Mouse (Mus musculus): ENCODE measurements around the gene Nup160. TPM values are rescaled to one million over a fixed set of nuclear protein-coding genes. Genes with fewer than 3 reads are reported as not detected.

Nup160 gene
- total RNA-seq (2014; rRNA removed): 21.6 and 22.9 TPM in 2 replicates
- polyA plus RNA-seq (2015; fragmentation: Nextera tagmentation; extraction: Ambion mirVana): 6.2 and 10.9 TPM in 2 replicates

GRCm38 (mm10) chr2:90677007-90677406 is at the start of gene Nup160:
Gene Nup160 (plus strand): TSS chr2:90677215.
- H3K9ac ChIP-seq: no peak within 1 kb of the TSS
- H3K4me2 ChIP-seq (ENCODE audit: low read depth): no peak within 1 kb of the TSS
- H3K4me1 ChIP-seq (ENCODE audit: insufficient read depth): peaks cover 8% of the 10 kb centered on the region; the same call in 1 of the 2 replicates
- 70% methylated on average over 8 of the region's 8 CpGs for WGBS
- H3K9me3 ChIP-seq (ENCODE audit: low read length): no peaks in the 10 kb centered on the region
- ATAC-seq: no peak
- no peak for DNase-seq
- no peak within 1 kb of the TSS for H3K27ac ChIP-seq (ENCODE audit: low read depth, low read length)
- no peaks in the 10 kb centered on the region for H3K27me3 ChIP-seq (ENCODE audit: insufficient read depth, low read length)
- TF ChIP-seq CTCF (IDR thresholded peaks at IDR 0.05; ENCODE audit: low read depth): no peak
- no peaks in the 10 kb centered on the region for H3K36me3 ChIP-seq (ENCODE audit: insufficient read depth)
- H3K4me3 ChIP-seq (ENCODE audit: low read depth, low read length): no peak within 1 kb of the TSS

GRCm38 (mm10) chr2:90628261-90628660 is 48.8 kb upstream of the Nup160 start:
- H3K27me3 ChIP-seq (ENCODE audit: insufficient read depth, low read length): no peaks in the 10 kb centered on the region
- ATAC-seq: no peak
- no peak for TF ChIP-seq CTCF (IDR thresholded peaks at IDR 0.05; ENCODE audit: low read depth)

GRCm38 (mm10) chr2:90629552-90629951 is 47.5 kb upstream of the Nup160 start:
- TF ChIP-seq CTCF (IDR thresholded peaks at IDR 0.05; ENCODE audit: low read depth): no peak
- H3K9ac ChIP-seq: no peak overlapping the region
- H3K9me3 ChIP-seq (ENCODE audit: low read length): no peaks in the 10 kb centered on the region
- no peak overlapping the region for H3K4me2 ChIP-seq (ENCODE audit: low read depth)
- H3K36me3 ChIP-seq (ENCODE audit: insufficient read depth): no peaks in the 10 kb centered on the region
- 65% methylated on average over 2 of the region's 2 CpGs for WGBS
- no peak overlapping the region for H3K4me3 ChIP-seq (ENCODE audit: low read depth, low read length)
- DNase-seq: no peak
- H3K4me1 ChIP-seq (ENCODE audit: insufficient read depth): no peaks in the 10 kb centered on the region
- ATAC-seq: no peak
- no peak overlapping the region for H3K27ac ChIP-seq (ENCODE audit: low read depth, low read length)
- no peaks in the 10 kb centered on the region for H3K27me3 ChIP-seq (ENCODE audit: insufficient read depth, low read length)

More at GRCm38 (mm10) chr2:90628261-90628660, 48.8 kb upstream of the Nup160 start:
- Histone ChIP-seq H3K9me3 (ENCODE audit: low read length) (no peaks in the 10 kb centered on the region), H3K4me1 (ENCODE audit: insufficient read depth) (no peaks in the 10 kb centered on the region), H3K9ac (no peak overlapping the region), H3K27ac (ENCODE audit: low read depth, low read length) (no peak overlapping the region), H3K4me2 (ENCODE audit: low read depth) (no peak overlapping the region), H3K36me3 (ENCODE audit: insufficient read depth) (no peaks in the 10 kb centered on the region), H3K4me3 (ENCODE audit: low read depth, low read length) (no peak overlapping the region)
- 91% methylated on average over 5 of the region's 5 CpGs for WGBS
- no peak for DNase-seq

GRCm38 (mm10) chr2:90631938-90632733 is 44.9 kb upstream of the Nup160 start:
- no peak overlapping the region for H3K9ac ChIP-seq
- H3K4me3 ChIP-seq (ENCODE audit: low read depth, low read length): no peak overlapping the region
- 74% methylated on average over 16 of the region's 16 CpGs for WGBS
- TF ChIP-seq CTCF (IDR thresholded peaks at IDR 0.05; ENCODE audit: low read depth): no peak
- no peaks in the 10 kb centered on the region for H3K4me1 ChIP-seq (ENCODE audit: insufficient read depth)
- DNase-seq: no peak
- H3K36me3 ChIP-seq (ENCODE audit: insufficient read depth): no peaks in the 10 kb centered on the region
- H3K27me3 ChIP-seq (ENCODE audit: insufficient read depth, low read length): no peaks in the 10 kb centered on the region
- H3K9me3 ChIP-seq (ENCODE audit: low read length): no peaks in the 10 kb centered on the region
- ATAC-seq: peak; percentile 27; the same call in 1 of the 2 replicates
- H3K4me2 ChIP-seq (ENCODE audit: low read depth): no peak overlapping the region
- no peak overlapping the region for H3K27ac ChIP-seq (ENCODE audit: low read depth, low read length)

GRCm38 (mm10) chr2:90634671-90635070 is 42.3 kb upstream of the Nup160 start:
- no peaks in the 10 kb centered on the region for H3K36me3 ChIP-seq (ENCODE audit: insufficient read depth)
- no peak overlapping the region for H3K27ac ChIP-seq (ENCODE audit: low read depth, low read length)
- H3K9me3 ChIP-seq (ENCODE audit: low read length): no peaks in the 10 kb centered on the region
- no peaks in the 10 kb centered on the region for H3K4me1 ChIP-seq (ENCODE audit: insufficient read depth)
- TF ChIP-seq CTCF (IDR thresholded peaks at IDR 0.05; ENCODE audit: low read depth): no peak
- no peak overlapping the region for H3K4me2 ChIP-seq (ENCODE audit: low read depth)
- H3K27me3 ChIP-seq (ENCODE audit: insufficient read depth, low read length): no peaks in the 10 kb centered on the region
- no peak overlapping the region for H3K9ac ChIP-seq
- no peak for ATAC-seq
- H3K4me3 ChIP-seq (ENCODE audit: low read depth, low read length): no peak overlapping the region
- no peak for DNase-seq

- H3K4me2 ChIP-seq (ENCODE audit: low read depth): no peak overlapping the region
- H3K9me3 ChIP-seq (ENCODE audit: low read length): no peaks in the 10 kb centered on the region
- H3K36me3 ChIP-seq (ENCODE audit: insufficient read depth): no peaks in the 10 kb centered on the region
- TF ChIP-seq CTCF (IDR thresholded peaks at IDR 0.05; ENCODE audit: low read depth): no peak
- DNase-seq (no peak), ATAC-seq (no peak)
- no peak overlapping the region for H3K27ac ChIP-seq (ENCODE audit: low read depth, low read length)
- H3K4me3 ChIP-seq (ENCODE audit: low read depth, low read length): no peak overlapping the region
- H3K9ac ChIP-seq: no peak overlapping the region
- no peaks in the 10 kb centered on the region for H3K4me1 ChIP-seq (ENCODE audit: insufficient read depth)
- H3K27me3 ChIP-seq (ENCODE audit: insufficient read depth, low read length): no peaks in the 10 kb centered on the region
- 68% methylated on average over 7 of the region's 7 CpGs for WGBS
Measured at GRCm38 (mm10) chr2:90635085-90635723, 41.8 kb upstream of the Nup160 start.

GRCm38 (mm10) chr2:90636853-90637252 is 40.2 kb upstream of the Nup160 start:
- Histone ChIP-seq H3K4me3 (ENCODE audit: low read depth, low read length) (no peak overlapping the region), H3K4me1 (ENCODE audit: insufficient read depth) (no peaks in the 10 kb centered on the region), H3K9ac (no peak overlapping the region), H3K27me3 (ENCODE audit: insufficient read depth, low read length) (no peaks in the 10 kb centered on the region), H3K27ac (ENCODE audit: low read depth, low read length) (no peak overlapping the region), H3K36me3 (ENCODE audit: insufficient read depth) (no peaks in the 10 kb centered on the region), H3K4me2 (ENCODE audit: low read depth) (no peak overlapping the region), H3K9me3 (ENCODE audit: low read length) (no peaks in the 10 kb centered on the region)
- TF ChIP-seq CTCF (IDR thresholded peaks at IDR 0.05; ENCODE audit: low read depth): no peak
- no peak for ATAC-seq
- DNase-seq: no peak
- WGBS: 84% methylated on average over 7 of the region's 7 CpGs

Data from forebrain, postnatal 0 days (tissue).